Mouse (Mus musculus): ENCODE measurements around the gene Dapk1. TPM values are rescaled to one million over a fixed set of nuclear protein-coding genes. Genes with fewer than 3 reads are reported as not detected.

Gene Dapk1
- polyA plus RNA-seq, 1 experiment from 2014 or later = 14.8 TPM

DNA sequence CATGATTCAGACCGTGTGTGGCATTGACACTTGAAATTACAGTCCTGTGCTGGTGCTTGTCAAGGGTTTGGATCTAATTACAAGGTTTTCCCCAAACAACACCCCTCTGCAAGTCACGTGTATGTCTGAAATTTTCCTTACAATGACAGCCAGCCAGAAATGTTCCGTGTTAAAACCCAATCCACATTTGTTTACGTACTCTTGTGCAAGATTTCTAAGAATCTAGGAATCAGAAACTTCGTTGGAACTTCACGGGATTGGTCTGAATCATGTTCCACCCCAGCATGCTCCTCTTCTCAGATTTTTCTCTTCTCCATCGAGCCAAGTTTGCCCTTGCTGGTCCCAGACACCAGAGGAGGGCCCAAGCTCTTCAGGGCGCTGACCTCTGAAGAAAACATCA, 27.8 kb upstream of the Dapk1 start:
- no peaks in the 10 kb centered on the region for H3K27me3 ChIP-seq (replicated peaks; ENCODE audit: control insufficient read depth, insufficient read depth, low read length)
- no peaks in the 10 kb centered on the region for H3K36me3 ChIP-seq (ENCODE audit: control insufficient read depth, insufficient read depth, low read length)
- H3K4me1 ChIP-seq (replicated peaks; ENCODE audit: control insufficient read depth, insufficient read depth, low read length) = no peaks in the 10 kb centered on the region
- no peak overlapping the region for H3K4me3 ChIP-seq (ENCODE audit: low read depth, low read length)
- H3K9me3 ChIP-seq (ENCODE audit: control insufficient read depth, low read length) = no peaks in the 10 kb centered on the region
- DNase-seq (ENCODE audit: low spot score) (no peak), ATAC-seq (replicated peaks; ENCODE audit: low FRiP score, low TSS enrichment, low read depth) (no peak)
- WGBS = 72% methylated on average over 8 of the region's 8 CpGs
- H3K4me2 ChIP-seq (ENCODE audit: low read length) = no peak overlapping the region
- no peak overlapping the region for H3K9ac ChIP-seq (ENCODE audit: low read length)
- no peak overlapping the region for H3K27ac ChIP-seq (ENCODE audit: low read depth)

DNA sequence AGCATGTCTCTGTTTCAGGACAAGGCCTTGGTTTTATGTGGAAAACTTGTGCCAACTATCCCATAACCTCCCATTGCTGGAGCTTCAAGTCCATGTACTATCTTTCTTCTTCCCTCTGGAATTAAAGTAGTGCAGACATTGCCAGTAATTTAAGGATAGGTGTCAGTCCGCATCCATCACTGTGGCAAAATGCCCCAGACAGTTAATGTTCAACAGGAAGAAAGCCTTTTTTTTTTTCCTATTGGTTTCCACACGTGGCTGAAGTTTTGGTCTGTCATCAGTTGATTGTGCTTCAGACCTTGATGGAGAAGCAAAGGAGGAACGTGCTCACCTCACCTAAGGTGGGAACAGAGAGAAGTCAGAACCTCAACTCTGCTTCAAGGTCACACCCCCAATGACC, 23.2 kb upstream of the Dapk1 start:
- DNase-seq (ENCODE audit: low spot score) (no peak), ATAC-seq (replicated peaks; ENCODE audit: low FRiP score, low TSS enrichment, low read depth) (no peak)
- H3K36me3 ChIP-seq (ENCODE audit: control insufficient read depth, insufficient read depth, low read length) = no peaks in the 10 kb centered on the region
- no peaks in the 10 kb centered on the region for H3K4me1 ChIP-seq (replicated peaks; ENCODE audit: control insufficient read depth, insufficient read depth, low read length)
- WGBS = 71% methylated on average over 3 of the region's 3 CpGs
- H3K9me3 ChIP-seq (ENCODE audit: control insufficient read depth, low read length) = no peaks in the 10 kb centered on the region
- H3K4me3 ChIP-seq (ENCODE audit: low read depth, low read length) = no peak overlapping the region
- H3K27me3 ChIP-seq (replicated peaks; ENCODE audit: control insufficient read depth, insufficient read depth, low read length) = no peaks in the 10 kb centered on the region
- no peak overlapping the region for H3K4me2 ChIP-seq (ENCODE audit: low read length)
- no peak overlapping the region for H3K9ac ChIP-seq (ENCODE audit: low read length)
- H3K27ac ChIP-seq (ENCODE audit: low read depth) = no peak overlapping the region

DNA sequence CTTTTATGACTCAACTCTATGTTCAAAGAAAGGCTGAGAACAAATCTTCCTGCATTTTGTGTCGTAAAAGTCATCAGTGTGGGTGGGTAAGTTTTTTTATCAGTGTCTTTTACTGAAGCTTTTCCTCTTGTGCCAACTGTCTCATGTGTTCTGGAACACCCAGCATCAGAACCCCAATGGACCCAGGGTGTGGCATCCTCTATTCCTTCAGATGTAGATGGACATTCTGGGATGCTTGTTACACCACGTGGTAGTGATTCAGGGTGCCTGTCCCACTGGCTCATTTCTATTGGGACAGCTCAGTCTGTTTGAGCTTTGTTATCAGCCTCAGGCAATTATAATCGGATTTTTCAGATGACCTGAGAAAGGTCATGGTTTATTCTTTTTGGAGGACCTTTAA, 6.9 kb upstream of the Dapk1 start:
- DNase-seq (ENCODE audit: low spot score) (no peak), ATAC-seq (replicated peaks; ENCODE audit: low FRiP score, low TSS enrichment, low read depth) (no peak)
- H3K27ac ChIP-seq (ENCODE audit: low read depth) = no peak overlapping the region
- H3K36me3 ChIP-seq (ENCODE audit: control insufficient read depth, insufficient read depth, low read length) = no peaks in the 10 kb centered on the region
- H3K27me3 ChIP-seq (replicated peaks; ENCODE audit: control insufficient read depth, insufficient read depth, low read length) = no peaks in the 10 kb centered on the region
- H3K4me3 ChIP-seq (ENCODE audit: low read depth, low read length) = no peak overlapping the region
- 78% methylated on average over 3 of the region's 3 CpGs for WGBS
- no peak overlapping the region for H3K4me2 ChIP-seq (ENCODE audit: low read length)
- H3K9me3 ChIP-seq (ENCODE audit: control insufficient read depth, low read length) = no peaks in the 10 kb centered on the region
- H3K9ac ChIP-seq (ENCODE audit: low read length) = no peak overlapping the region
- no peaks in the 10 kb centered on the region for H3K4me1 ChIP-seq (replicated peaks; ENCODE audit: control insufficient read depth, insufficient read depth, low read length)

DNA sequence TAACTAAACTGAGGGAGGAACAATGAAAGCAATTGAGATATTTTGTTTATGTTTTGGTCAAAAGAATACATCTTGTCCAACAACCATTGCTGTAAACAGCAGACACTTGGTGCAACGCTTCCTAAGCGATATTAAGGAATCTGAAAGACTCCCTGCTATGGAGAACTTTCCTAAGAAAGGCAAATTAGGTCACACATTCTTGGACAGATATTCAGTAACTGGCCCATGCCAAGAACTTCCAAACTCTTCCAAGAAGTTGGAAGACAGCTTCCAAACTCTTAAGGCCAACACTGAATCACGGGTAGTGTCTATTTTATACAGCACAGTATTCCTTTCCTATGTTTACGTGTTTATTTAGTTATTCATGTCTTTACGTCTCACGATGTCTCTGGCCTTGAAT, 6.2 kb upstream of the Dapk1 start:
- 90% methylated on average over 6 of the region's 6 CpGs for WGBS
- H3K4me2 ChIP-seq (ENCODE audit: low read length) = no peak overlapping the region
- no peak for ATAC-seq (replicated peaks; ENCODE audit: low FRiP score, low TSS enrichment, low read depth)

DNA sequence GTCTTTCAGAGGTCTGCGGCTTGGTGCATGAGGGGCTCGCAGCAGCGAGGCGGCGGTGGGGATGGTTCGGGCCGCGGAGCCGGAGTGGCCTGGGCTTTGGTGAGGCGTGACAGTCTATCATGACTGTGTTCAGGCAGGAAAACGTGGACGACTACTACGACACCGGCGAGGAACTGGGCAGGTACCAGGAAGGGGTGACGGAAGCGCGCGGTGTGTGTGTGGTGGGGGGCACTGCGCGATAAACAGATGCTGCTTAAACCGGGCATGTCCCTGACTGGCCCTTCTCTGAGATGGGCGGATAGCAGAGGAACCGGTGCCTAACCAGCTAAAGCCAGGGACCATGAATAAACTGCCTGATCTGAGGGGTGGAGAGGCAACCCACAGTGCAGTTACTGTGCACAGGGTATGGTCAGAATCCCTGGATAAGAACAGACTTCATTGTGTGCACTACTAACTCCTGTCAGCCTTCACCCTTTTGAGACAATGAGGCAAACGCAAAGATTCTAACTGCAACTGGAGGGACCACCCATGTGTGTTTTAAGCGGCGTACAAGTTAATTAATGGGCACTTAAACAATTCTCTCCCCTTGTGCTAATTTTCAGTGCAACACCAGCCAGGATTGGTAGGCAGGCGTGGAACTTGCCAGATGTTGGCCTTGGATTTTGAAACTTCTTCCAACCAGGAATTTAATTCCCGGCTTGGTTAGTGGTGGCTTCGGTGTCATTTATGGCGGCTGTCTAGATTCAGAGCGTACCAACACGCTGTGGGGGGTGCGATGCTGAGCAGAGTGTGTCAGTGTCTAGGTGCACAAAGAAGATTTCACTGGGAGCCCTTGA, 887 bp downstream of the Dapk1 start:
- Histone ChIP-seq H3K4me1 (replicated peaks; ENCODE audit: control insufficient read depth, insufficient read depth, low read length) (peaks cover 13% of the 10 kb centered on the region), H3K4me3 (ENCODE audit: low read depth, low read length) (peak overlapping the region; percentile 73)
- 8% methylated on average over 34 of the region's 34 CpGs for WGBS

More for the DNA sequence above, 6.2 kb upstream of the Dapk1 start:
- Histone ChIP-seq H3K27me3 (replicated peaks; ENCODE audit: control insufficient read depth, insufficient read depth, low read length) (no peaks in the 10 kb centered on the region), H3K4me1 (replicated peaks; ENCODE audit: control insufficient read depth, insufficient read depth, low read length) (no peaks in the 10 kb centered on the region), H3K9me3 (ENCODE audit: control insufficient read depth, low read length) (no peaks in the 10 kb centered on the region), H3K4me3 (ENCODE audit: low read depth, low read length) (no peak overlapping the region), H3K27ac (ENCODE audit: low read depth) (no peak overlapping the region), H3K36me3 (ENCODE audit: control insufficient read depth, insufficient read depth, low read length) (no peaks in the 10 kb centered on the region), H3K9ac (ENCODE audit: low read length) (no peak overlapping the region)
- no peak for DNase-seq (ENCODE audit: low spot score)

DNA sequence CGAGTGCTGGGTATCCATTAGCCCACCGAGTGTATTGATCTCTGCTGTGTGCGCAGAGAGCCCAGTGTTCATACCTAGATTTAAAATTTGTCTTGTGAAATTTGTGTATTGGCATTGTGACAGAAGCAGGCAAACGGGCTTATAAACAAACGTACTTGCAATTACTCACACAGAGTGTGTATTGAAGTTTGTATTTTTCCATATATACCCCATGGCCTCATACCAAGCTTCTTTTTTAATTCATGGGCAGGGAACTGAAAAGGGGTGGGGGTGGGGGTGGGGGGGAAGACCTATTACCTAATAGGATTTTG, 1.5 kb downstream of the Dapk1 start:
- peak overlapping the region; percentile 91 for H3K4me2 ChIP-seq (ENCODE audit: low read length)

More for the DNA sequence above, 887 bp downstream of the Dapk1 start:
- Histone ChIP-seq H3K9ac (ENCODE audit: low read length) (peak overlapping the region; percentile 86), H3K27ac (ENCODE audit: low read depth) (peak overlapping the region; percentile 78), H3K27me3 (replicated peaks; ENCODE audit: control insufficient read depth, insufficient read depth, low read length) (no peaks in the 10 kb centered on the region), H3K36me3 (ENCODE audit: control insufficient read depth, insufficient read depth, low read length) (no peaks in the 10 kb centered on the region), H3K4me2 (ENCODE audit: low read length) (peak overlapping the region; percentile 91), H3K9me3 (ENCODE audit: control insufficient read depth, low read length) (no peaks in the 10 kb centered on the region)
- DNase-seq (ENCODE audit: low spot score) = peak; percentile 59
- peak; percentile 58 for ATAC-seq (replicated peaks; ENCODE audit: low FRiP score, low TSS enrichment, low read depth)

DNA sequence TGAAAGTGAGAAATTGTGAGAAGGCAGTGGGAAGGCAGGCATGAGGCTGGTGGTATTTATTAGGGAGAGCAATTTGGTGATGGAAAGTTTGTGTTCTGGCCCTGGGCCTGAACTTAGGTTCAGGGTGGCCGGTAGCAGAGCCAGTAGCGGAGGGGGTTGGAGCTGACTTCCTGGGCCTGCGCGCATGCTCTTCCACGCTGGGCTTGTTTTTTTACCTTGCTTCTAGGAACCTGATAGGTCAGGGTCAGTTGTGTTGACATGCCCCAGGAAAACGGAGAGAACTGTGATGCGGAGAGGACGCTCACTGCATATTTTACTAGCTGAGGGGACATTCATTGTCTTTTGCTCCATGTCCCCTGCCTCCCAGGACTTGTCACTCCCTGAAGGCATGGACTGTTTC, 5.7 kb downstream of the Dapk1 start:
- Histone ChIP-seq H3K4me1 (replicated peaks; ENCODE audit: control insufficient read depth, insufficient read depth, low read length) (peaks cover 17% of the 10 kb centered on the region), H3K27ac (ENCODE audit: low read depth) (no peak overlapping the region), H3K4me2 (ENCODE audit: low read length) (no peak overlapping the region), H3K9me3 (ENCODE audit: control insufficient read depth, low read length) (no peaks in the 10 kb centered on the region), H3K36me3 (ENCODE audit: control insufficient read depth, insufficient read depth, low read length) (no peaks in the 10 kb centered on the region), H3K4me3 (ENCODE audit: low read depth, low read length) (no peak overlapping the region), H3K27me3 (replicated peaks; ENCODE audit: control insufficient read depth, insufficient read depth, low read length) (no peaks in the 10 kb centered on the region), H3K9ac (ENCODE audit: low read length) (no peak overlapping the region)
- ATAC-seq (replicated peaks; ENCODE audit: low FRiP score, low TSS enrichment, low read depth) (no peak), DNase-seq (ENCODE audit: low spot score) (no peak)
- WGBS = 81% methylated on average over 8 of the region's 8 CpGs

More for the DNA sequence above, 1.5 kb downstream of the Dapk1 start:
- 52% methylated on average over 5 of the region's 5 CpGs for WGBS
- ATAC-seq (replicated peaks; ENCODE audit: low FRiP score, low TSS enrichment, low read depth) (no peak), DNase-seq (ENCODE audit: low spot score) (peak; percentile 51)
- no peaks in the 10 kb centered on the region for H3K36me3 ChIP-seq (ENCODE audit: control insufficient read depth, insufficient read depth, low read length)
- peak overlapping the region; percentile 73 for H3K4me3 ChIP-seq (ENCODE audit: low read depth, low read length)
- no peak overlapping the region; the same call in 1 of the 2 replicates for H3K9ac ChIP-seq (ENCODE audit: low read length)
- no peaks in the 10 kb centered on the region for H3K9me3 ChIP-seq (ENCODE audit: control insufficient read depth, low read length)
- no peak overlapping the region for H3K27ac ChIP-seq (ENCODE audit: low read depth)
- H3K4me1 ChIP-seq (replicated peaks; ENCODE audit: control insufficient read depth, insufficient read depth, low read length) = peaks cover 13% of the 10 kb centered on the region
- H3K27me3 ChIP-seq (replicated peaks; ENCODE audit: control insufficient read depth, insufficient read depth, low read length) = no peaks in the 10 kb centered on the region

DNA sequence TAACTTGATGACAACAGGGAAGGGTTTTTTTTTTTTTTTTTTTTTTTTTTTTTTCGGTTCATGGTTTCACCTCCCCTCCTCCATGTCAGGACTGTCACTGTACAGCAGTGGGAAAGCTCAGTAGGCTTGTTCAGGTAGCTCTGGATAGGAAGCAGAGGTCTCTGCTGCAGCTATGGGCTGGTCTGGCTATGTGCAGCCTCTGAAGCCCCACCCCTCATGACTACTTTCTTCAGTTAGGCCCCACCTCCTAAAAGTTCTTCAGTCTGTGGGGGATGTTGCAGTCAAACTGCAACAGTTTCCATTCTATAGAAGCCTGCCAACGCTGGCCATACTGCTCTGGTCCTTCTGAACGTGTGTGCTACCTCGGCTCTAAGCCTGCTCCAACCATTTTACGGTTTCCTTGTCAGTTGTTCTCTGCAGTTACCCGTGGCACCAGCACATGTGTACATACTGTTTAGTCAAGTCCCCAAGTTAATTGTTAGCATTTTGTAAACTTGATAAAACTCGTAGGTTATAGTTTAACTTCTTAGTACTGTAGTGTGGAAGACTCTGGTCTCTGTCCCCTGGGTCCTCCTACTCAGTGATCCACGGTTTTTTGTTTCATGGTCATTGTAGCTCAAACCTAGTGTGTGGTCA, 6.8 kb downstream of the Dapk1 start:
- Histone ChIP-seq H3K27ac (ENCODE audit: low read depth) (no peak overlapping the region), H3K4me2 (ENCODE audit: low read length) (no peak overlapping the region), H3K9ac (ENCODE audit: low read length) (no peak overlapping the region), H3K4me1 (replicated peaks; ENCODE audit: control insufficient read depth, insufficient read depth, low read length) (peaks cover 6% of the 10 kb centered on the region), H3K4me3 (ENCODE audit: low read depth, low read length) (no peak overlapping the region), H3K27me3 (replicated peaks; ENCODE audit: control insufficient read depth, insufficient read depth, low read length) (no peaks in the 10 kb centered on the region), H3K36me3 (ENCODE audit: control insufficient read depth, insufficient read depth, low read length) (no peaks in the 10 kb centered on the region), H3K9me3 (ENCODE audit: control insufficient read depth, low read length) (no peaks in the 10 kb centered on the region)
- DNase-seq (ENCODE audit: low spot score) (no peak), ATAC-seq (replicated peaks; ENCODE audit: low FRiP score, low TSS enrichment, low read depth) (no peak)
- 63% methylated on average over 8 of the region's 8 CpGs for WGBS

DNA sequence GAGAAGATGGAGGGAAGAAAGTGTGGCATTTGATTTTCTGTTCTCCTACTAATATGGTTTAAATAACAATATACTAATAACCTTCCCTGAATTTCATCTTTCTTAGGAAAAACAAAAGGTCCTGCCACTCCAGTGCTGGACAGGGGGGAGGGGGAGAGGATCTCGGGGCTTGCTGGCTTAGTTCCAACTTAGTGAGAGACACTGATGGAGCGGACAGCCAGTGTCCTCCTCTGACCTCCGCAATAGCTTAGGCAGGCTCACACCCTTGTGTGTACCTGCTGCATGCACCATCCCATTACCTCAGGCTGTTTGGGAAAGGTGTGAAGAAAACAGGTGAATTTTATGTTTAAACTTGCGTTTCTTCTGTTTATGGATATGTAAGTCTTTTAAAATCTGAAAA, 7.5 kb downstream of the Dapk1 start:
- Histone ChIP-seq H3K27ac (ENCODE audit: low read depth) (no peak overlapping the region), H3K4me1 (replicated peaks; ENCODE audit: control insufficient read depth, insufficient read depth, low read length) (peaks cover 4% of the 10 kb centered on the region; the same call in 1 of the 2 replicates), H3K4me2 (ENCODE audit: low read length) (no peak overlapping the region), H3K36me3 (ENCODE audit: control insufficient read depth, insufficient read depth, low read length) (no peaks in the 10 kb centered on the region), H3K4me3 (ENCODE audit: low read depth, low read length) (no peak overlapping the region), H3K27me3 (replicated peaks; ENCODE audit: control insufficient read depth, insufficient read depth, low read length) (no peaks in the 10 kb centered on the region), H3K9me3 (ENCODE audit: control insufficient read depth, low read length) (no peaks in the 10 kb centered on the region), H3K9ac (ENCODE audit: low read length) (no peak overlapping the region)
- ATAC-seq (replicated peaks; ENCODE audit: low FRiP score, low TSS enrichment, low read depth) (no peak), DNase-seq (ENCODE audit: low spot score) (no peak)
- WGBS = 52% methylated on average over 4 of the region's 4 CpGs
